Mouse (Mus musculus) olfactory bulb, adult 2 months (tissue): Measurements from ENCODE around the gene Ubap1. TPM values are rescaled to one million over a fixed set of nuclear protein-coding genes. Genes with fewer than 3 reads are reported as not detected.

Experiments used
- H3K27ac ChIP-seq: fragments of 200-500 bp; 2 replicates; pipeline ENCODE4 v1.5.1; 2012; ENCODE audit warnings: low read depth, low read length; ENCODE audit not compliant: insufficient read depth
- H3K4me1 ChIP-seq: fragments of 200-500 bp; 2 replicates; pipeline ENCODE4 v1.6.1; 2012; ENCODE audit warnings: low read length; ENCODE audit not compliant: control insufficient read depth, insufficient read depth
- H3K4me3 ChIP-seq: fragments of 200-500 bp; 2 replicates; pipeline ENCODE4 v1.5.1; 2012; ENCODE audit warnings: mild to moderate bottlenecking, low read depth, low read length, moderate library complexity; ENCODE audit not compliant: insufficient read depth
- CTCF ChIP-seq: fragments of 200-500 bp; IDR thresholded peaks from 2 replicates; pipeline ENCODE4 v1.5.1; 2012; ENCODE audit warnings: low read depth, mild to moderate bottlenecking, low read length, moderate library complexity; ENCODE audit not compliant: insufficient read depth
- POLR2A ChIP-seq: fragments of 200-500 bp; IDR thresholded peaks from 2 replicates; pipeline ENCODE4 v1.6.1; 2012; ENCODE audit warnings: mild to moderate bottlenecking, low read depth, low read length, moderate library complexity; ENCODE audit not compliant: insufficient read depth
- WGBS: fragments of 180-500 bp; shearing (Covaris S2); methylation state at CpG from one replicate; pipeline ENCODE4 v1.1.7; 2018; 5-methylcytosine and 5-hydroxymethylcytosine counted together
- polyA plus RNA-seq: library from polyadenylated mRNA; stranded (reverse); fragments of >200 nt; gene quantifications from 2 replicates; pipeline ENCODE4 v1.2.4, GENCODE M21; 2012; ENCODE audit warnings: low replicate concordance; ENCODE audit not compliant: missing spikeins, insufficient read depth, insufficient read length

Ubap1 gene
- polyA plus RNA-seq, 1 experiment, result not detected

GRCm38 (mm10) chr4:41318267-41318666 lies 30.5 kb upstream of the Ubap1 start:
- Histone ChIP-seq H3K4me1 (peaks cover 2% of the 10 kb centered on the region; the same call in 1 of the 2 replicates), H3K27ac (no peak overlapping the region), H3K4me3 (no peak overlapping the region)
- 82% methylated on average over 5 of the region's 5 CpGs for WGBS
- no peak for TF ChIP-seq CTCF

GRCm38 (mm10) chr4:41320971-41321370 lies 27.8 kb upstream of the Ubap1 start:
- 78% methylated on average over 4 of the region's 4 CpGs for WGBS
- Histone ChIP-seq H3K4me3 (no peak overlapping the region), H3K27ac (no peak overlapping the region), H3K4me1 (no peaks in the 10 kb centered on the region)
- TF ChIP-seq POLR2A (no peak), CTCF (no peak)

- Histone ChIP-seq H3K4me3 (no peak overlapping the region), H3K27ac (no peak overlapping the region), H3K4me1 (no peaks in the 10 kb centered on the region)
- no peak for TF ChIP-seq CTCF
- no peak for TF ChIP-seq POLR2A
- WGBS, result 90% methylated on average over 6 of the region's 6 CpGs
These were observed 21.9 kb upstream of the Ubap1 start for GRCm38 (mm10) chr4:41326876-41327275.

- no peaks in the 10 kb centered on the region for H3K4me1 ChIP-seq
These were observed 19.3 kb upstream of the Ubap1 start for GRCm38 (mm10) chr4:41329481-41329880.

GRCm38 (mm10) chr4:41331085-41331484 lies 17.7 kb upstream of the Ubap1 start:
- 81% methylated on average over 3 of the region's 3 CpGs for WGBS
- TF ChIP-seq POLR2A, result no peak
- Histone ChIP-seq H3K4me1 (no peaks in the 10 kb centered on the region), H3K4me3 (no peak overlapping the region), H3K27ac (no peak overlapping the region)

More at GRCm38 (mm10) chr4:41329481-41329880, 19.3 kb upstream of the Ubap1 start:
- WGBS, result 45% methylated on average over 4 of the region's 4 CpGs
- TF ChIP-seq POLR2A (no peak), CTCF (no peak)
- no peak overlapping the region for H3K27ac ChIP-seq
- H3K4me3 ChIP-seq, result no peak overlapping the region

GRCm38 (mm10) chr4:41331698-41332421 lies 16.9 kb upstream of the Ubap1 start:
- Histone ChIP-seq H3K4me1 (no peaks in the 10 kb centered on the region), H3K4me3 (no peak overlapping the region), H3K27ac (no peak overlapping the region)
- TF ChIP-seq POLR2A (no peak), CTCF (no peak)
- 92% methylated on average over 9 of the region's 9 CpGs for WGBS

GRCm38 (mm10) chr4:41336546-41336945 lies 12.2 kb upstream of the Ubap1 start:
- no peak overlapping the region for H3K27ac ChIP-seq
- TF ChIP-seq CTCF (no peak), POLR2A (no peak)
- H3K4me3 ChIP-seq, result no peak overlapping the region
- no peaks in the 10 kb centered on the region for H3K4me1 ChIP-seq

GRCm38 (mm10) chr4:41340912-41341550 lies 7.8 kb upstream of the Ubap1 start:
- H3K4me1 ChIP-seq, result no peaks in the 10 kb centered on the region
- no peak overlapping the region for H3K27ac ChIP-seq
- no peak for TF ChIP-seq POLR2A
- TF ChIP-seq CTCF, result no peak
- 82% methylated on average over 11 of the region's 11 CpGs for WGBS
- no peak overlapping the region for H3K4me3 ChIP-seq

- H3K4me3 ChIP-seq, result no peak overlapping the region
- TF ChIP-seq POLR2A (no peak), CTCF (no peak)
- WGBS, result 89% methylated on average over 2 of the region's 2 CpGs
- no peaks in the 10 kb centered on the region for H3K4me1 ChIP-seq
- no peak overlapping the region for H3K27ac ChIP-seq
These were observed 2.8 kb upstream of the Ubap1 start for GRCm38 (mm10) chr4:41346011-41346410.

GRCm38 (mm10) chr4:41347839-41348238 lies 957 bp upstream of the Ubap1 start:
- 37% methylated on average over 5 of the region's 5 CpGs for WGBS
- no peak overlapping the region for H3K4me3 ChIP-seq
- H3K27ac ChIP-seq, result no peak overlapping the region
- no peaks in the 10 kb centered on the region for H3K4me1 ChIP-seq
- TF ChIP-seq POLR2A (no peak), CTCF (no peak)
